Mouse (Mus musculus): ENCODE measurements around the gene Ext2. TPM values are rescaled to one million over a fixed set of nuclear protein-coding genes. Genes with fewer than 3 reads are reported as not detected.

Ext2 gene
- total RNA-seq, 4 experiments from 2014 or later: 51.4 to 59.1 (median 55.9) TPM

DNA sequence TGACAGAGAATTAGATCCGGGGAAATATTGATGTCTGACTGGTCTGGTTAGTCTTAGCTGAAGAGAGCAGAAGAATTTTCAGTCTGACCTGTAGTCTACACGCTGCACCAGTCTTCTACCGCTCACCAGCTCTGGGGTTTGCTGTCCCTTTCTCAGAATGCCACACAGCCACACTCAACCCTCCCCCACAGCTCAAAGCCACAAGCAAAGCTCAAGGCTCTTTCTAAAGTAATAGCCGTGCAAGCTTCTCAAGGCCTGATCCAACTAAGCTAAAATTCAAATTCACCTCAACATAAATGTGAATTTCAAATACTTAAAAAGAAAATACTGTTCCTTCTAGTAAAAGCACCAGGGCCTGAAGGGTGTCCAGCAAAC is 45.3 kb downstream of the Ext2 start:
- DNase-seq (ENCODE audit: low spot score in 2 of 2): no peak

DNA sequence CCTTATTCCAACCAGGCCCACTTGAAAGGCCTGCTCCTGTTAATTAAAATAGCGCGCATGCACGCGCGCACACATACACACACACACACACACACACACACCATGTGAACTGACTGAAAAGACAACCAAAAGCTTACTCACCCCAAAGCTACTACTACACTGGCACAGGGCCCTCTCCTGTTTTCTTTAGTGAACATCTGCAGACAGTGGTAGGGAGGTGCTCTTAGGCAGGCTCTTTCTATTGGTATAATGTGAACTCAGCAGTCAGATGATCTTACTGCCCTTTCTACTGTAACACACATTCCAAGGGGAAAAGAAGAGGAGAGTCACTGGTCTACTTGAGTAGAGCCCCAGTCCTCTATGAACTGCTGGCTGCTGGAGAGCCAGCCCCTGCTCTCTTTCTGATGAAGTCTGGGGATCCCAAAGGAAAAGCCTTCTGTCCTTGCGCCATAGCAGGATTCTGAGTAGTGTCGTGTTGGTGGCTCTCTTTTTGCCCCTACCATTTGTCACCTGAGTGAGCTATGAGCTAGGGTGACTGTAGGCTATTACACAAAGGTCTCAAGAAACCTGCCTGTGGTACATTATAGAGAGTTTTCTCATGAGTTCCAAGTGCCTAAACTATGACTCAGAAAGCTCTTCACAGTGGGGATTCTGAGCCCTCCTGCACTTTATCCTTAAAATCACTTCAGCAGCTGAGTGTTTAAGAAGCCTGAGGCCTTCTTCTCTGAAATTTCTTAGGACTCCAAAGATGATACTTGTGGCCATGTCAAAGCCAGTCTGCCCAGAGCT is 45.9 kb downstream of the Ext2 start:
- DNase-seq (ENCODE audit: low spot score in 2 of 2): no peak

DNA sequence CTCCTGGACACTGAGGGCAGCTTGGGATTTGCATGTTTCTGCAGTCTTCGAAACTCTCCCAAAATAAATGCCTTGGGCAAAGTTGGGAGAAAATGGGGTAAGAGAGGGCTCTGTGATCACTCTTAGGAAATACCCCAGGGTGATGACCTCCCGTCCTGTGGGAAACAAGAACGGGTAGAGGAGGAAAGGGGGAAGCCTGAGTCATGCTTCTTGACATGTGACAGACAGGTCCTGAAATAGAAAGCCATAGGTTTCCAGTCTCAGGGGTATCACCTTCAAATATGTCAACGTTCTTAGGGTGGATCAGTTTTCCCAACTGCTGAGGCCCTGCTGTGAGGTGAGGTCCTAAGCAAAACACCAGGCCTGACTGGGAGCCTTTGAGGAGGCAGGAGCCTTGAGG is 46.9 kb downstream of the Ext2 start:
- no peak for DNase-seq (ENCODE audit: low spot score in 2 of 2)

DNA sequence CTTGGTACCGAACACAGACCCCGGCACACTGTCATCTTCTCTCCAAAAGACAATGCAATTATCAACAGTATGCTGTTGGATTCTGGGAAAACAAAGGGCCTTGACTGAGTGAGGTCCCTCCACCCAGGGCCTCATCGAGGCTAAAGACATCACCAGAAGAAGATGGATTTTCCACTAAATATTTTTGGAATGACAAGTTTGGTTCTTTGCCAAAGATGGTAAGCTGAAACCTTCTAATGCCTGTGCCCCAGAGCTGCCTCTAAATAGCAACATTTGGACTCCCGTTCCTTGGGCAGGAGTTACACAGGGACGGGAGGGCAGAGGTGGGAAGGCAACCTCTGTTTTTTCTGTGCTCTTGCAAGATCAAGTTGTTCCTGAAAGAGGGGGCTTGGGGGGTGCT is 47.4 kb downstream of the Ext2 start:
- DNase-seq (ENCODE audit: low spot score in 2 of 2): no peak

DNA sequence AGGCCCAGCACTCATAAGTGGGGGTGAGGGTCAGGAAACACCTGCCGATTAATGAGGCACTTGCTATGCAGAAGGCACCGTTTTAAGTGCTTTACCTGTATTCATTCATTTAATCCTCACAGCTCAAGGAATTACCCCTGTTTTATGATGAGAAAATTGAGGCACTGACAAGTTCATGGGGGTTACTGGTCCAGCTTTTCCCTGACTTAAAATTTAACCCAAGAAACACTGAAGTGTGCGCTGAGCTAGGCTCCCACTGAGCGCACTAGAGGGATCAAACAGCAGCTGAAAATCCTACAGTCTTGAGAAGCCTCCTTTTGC is 49.6 kb downstream of the Ext2 start:
- no peak for DNase-seq (ENCODE audit: low spot score in 2 of 2)

DNA sequence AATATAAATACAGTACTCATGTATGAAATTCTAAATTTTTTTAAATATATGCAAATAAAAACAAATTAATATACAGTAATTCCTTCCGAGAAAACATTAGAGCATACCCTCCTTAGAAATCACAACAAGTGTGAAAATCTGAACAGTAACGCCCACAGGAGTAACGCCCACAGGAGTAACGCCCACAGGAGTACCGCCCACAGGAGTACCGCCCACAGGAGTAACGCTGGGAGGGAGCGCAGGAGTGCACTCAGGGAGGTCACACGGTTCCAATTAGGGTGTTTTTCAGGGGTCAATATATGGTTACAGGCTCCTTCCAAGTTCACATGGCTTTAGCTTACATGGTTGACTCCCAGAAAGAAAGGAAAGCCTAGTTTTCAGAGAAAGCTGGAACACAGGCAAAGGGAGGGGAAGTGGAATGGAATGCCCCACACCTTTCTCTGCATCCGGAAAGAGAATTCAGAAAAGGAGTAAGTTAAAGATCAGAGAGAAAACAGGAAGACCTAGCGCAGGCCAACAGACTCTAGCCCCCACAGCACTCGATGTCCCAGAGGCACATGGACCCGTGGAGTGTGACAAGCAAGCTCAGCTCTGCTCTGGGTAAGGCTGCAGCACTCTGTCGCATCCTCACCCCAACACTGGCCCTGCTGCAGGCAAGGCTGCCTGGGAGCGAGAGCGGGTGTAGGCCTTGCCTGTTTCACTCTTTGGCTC is 50.2 kb downstream of the Ext2 start:
- no peak for DNase-seq (ENCODE audit: low spot score in 2 of 2)

DNA sequence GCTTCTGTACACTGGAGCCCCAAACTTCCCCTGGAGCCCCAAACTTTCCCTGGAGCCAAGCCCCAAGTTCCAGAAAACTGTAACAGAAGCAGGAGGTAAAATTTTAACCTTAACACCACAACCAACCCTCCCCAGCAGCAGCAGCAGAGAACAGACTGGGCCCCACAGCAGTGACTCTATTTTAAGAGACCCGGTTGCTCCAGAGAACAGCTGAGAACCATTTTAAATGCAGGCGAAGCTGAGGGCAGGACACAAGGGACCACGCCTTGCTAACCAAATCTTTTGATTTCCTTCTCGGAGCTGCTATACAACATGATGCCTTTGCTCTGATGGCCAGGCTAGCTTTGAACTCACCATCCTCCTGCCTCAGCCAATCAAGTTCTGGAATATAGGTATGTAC is 51.5 kb downstream of the Ext2 start:
- DNase-seq (ENCODE audit: low spot score in 2 of 2): no peak

DNA sequence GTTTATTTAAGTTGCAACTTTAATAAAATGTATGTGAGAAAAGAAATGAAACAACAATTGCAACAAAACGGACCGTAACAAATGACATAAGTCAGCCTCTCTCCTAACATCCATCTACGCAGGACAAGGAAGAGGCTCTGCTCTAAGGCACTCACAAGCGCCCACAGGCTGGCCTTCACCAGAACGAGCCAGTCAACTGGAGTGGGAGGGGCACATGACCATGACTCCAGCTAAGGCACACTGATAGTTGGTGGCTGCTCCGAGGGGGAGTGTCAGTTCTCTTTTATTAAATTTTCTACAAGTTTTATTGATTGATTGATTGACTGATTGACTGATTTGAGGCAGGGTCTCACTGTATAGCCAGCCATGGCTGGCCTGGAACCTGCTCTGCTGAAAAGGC is 52.5 kb downstream of the Ext2 start:
- DNase-seq (ENCODE audit: low spot score in 2 of 2): no peak

DNA sequence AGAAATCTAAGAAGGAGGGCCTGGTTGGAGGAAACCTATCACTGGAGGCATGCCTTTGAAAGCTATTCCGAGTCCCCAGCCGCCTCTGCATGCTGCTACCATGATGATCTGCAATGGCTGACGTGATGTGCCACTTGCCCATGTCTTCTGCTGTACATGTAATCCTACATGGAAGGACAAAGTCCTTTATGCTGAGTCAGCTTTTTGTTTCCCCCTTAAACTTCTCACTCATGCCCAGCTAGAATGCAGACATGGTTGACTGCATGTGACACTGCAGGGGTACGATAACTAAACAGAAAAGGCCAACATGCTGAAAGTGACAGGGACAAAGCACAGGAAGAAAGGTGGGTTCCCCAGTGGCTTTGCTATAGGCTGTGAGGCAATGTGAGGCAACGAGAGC is 56.6 kb downstream of the Ext2 start:
- no peak for DNase-seq (ENCODE audit: low spot score in 2 of 2)

DNA sequence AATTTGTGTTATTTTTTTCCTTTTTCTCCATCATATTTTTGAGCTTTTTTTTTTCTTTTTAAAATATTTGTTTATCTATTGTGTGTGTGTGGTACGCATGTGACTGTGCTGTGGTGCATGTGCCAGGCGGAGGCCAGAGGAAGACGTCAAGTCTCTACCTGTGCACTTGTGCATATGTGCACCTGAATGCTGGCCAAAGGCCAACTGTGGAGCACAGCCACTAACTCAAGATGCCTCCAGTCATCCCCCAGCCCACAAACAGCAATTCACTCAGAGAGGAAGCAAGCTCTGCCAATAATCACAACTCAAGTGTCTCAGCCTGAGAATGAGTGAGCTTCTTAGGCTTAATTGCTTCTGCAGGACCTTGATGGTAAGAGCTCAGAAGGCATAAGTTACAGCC is 58.2 kb downstream of the Ext2 start:
- no peak for DNase-seq (ENCODE audit: low spot score in 2 of 2)

DNA sequence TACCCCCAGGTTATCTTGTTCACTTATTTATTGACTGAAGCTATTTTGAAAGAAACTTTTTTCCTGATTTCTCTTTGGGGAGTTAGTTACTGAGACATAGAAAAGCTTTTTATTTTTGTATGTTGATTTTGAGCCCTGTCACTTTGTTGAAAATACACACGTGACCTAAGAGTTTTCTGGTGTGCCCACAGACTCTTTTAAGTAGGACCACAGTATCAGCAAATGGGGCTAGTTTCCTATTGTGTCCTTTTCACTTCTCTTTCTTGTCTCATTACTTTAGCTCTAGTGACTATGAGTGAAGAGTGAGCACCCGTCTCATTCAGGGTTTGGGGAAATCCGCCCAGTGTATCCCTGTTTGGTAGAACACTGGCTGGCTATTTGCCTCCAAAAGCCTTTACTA is 62.0 kb downstream of the Ext2 start:
- no peak for DNase-seq (ENCODE audit: low spot score in 2 of 2)

DNA sequence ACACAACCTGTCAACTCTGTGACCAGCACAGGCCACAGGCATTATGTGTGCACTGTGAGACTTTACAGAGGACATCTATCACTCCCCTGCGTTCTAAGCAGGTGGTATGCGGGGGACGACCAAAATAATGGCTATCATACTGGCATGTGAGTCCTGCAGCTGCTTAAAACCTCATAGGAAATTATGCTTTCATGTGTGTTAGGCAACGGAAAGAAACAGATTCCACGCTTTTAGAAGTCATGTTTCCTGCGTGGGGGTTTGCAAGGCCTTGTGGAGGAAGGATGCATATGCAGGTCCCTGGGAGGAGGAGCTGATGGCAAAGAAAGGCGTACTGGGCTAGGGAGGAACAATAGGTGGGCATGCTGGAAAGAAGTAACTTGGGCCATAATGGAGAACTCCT is 63.2 kb downstream of the Ext2 start:
- DNase-seq (ENCODE audit: low spot score in 2 of 2): peak in 1 of 2 experiments; percentile 39

DNA sequence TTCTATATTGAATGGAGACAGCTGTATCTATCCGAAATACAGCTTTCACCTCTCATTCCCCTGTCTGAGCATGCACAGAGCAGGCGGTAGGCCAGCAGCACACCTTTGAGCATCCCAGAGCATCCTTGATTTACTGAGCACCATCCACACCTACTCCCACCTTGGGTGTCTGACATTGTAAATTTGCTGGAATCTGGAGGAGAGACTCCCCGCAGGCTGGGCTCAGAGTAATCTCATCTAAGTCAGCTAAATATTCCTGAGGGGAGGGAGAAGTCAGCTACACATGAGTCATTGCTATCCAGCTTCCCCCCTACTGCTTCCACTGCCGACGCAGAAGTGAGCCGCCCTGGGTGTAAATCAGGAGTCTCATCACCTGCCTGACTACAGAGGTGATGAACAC is 64.1 kb downstream of the Ext2 start:
- peak in 1 of 2 experiments; percentile 75 for DNase-seq (ENCODE audit: low spot score in 2 of 2)

DNA sequence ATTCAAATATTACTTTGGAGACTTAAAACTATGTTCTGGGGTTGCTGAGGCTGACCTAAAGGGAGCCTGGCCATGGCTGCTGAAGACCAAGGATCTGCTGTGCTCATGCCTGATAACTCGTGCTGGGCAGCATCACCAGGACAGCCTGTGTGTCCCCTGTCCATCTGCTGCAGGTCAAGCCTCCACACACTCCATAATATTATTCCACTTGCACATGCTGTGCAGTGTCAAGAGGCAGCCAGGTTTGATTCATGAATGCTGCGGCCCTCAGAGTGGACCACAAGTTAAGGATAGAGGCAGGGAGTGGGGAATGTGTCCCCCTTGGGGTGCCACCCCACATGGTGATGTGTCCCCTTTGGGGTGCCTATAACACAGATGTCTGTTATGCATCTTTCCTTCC is 68.0 kb downstream of the Ext2 start:
- no peak for DNase-seq (ENCODE audit: low spot score in 2 of 2)

DNA sequence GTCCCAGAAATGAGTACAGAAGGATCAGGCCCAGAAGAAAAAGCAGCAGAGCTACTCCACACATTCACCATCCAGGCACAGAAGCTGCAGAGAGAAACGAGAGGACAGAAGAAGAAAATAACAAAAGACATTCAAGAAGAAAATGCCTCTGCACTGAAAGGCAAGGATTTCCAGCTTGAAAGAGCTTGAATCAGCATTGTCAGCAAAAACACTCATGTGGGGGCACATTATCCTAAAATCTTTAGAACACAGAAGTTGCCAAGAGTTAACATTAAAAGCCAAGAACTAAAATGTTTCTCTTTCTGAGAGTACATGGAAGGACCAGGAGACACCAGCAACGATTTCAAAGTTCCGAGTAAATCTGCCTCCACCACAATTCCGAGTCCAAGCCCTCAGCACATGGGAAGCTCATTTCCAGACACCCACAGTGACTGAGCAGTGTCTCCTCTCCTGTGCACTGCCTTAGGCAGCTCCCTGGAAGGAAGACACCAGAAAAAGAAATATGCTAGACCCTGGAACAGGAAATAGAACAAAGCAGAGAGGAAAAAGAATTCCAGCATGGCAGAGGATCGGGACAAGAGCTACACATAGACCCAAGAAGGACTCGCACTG is 69.1 kb downstream of the Ext2 start:
- no peak for DNase-seq (ENCODE audit: low spot score in 2 of 2)

DNA sequence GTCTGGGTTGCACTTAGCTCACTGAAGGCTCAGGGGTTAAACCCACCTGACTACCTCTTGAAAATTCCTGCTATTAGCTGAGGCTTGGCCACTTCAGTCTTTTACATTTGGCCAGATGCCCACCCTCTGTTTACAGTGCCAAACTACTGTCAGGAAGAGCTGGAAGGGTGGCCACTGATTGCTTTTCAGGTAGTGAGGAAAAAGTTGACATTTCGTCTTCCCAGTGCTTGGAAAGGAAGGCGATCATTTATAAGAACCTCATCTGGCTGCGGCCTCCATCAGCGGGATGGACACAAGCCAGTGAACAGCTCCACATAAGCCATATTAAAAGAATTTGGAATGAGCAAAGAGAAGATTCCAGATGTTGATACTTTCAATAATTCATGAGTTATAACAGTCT is 72.7 kb downstream of the Ext2 start:
- no peak for DNase-seq (ENCODE audit: low spot score in 2 of 2)

DNA sequence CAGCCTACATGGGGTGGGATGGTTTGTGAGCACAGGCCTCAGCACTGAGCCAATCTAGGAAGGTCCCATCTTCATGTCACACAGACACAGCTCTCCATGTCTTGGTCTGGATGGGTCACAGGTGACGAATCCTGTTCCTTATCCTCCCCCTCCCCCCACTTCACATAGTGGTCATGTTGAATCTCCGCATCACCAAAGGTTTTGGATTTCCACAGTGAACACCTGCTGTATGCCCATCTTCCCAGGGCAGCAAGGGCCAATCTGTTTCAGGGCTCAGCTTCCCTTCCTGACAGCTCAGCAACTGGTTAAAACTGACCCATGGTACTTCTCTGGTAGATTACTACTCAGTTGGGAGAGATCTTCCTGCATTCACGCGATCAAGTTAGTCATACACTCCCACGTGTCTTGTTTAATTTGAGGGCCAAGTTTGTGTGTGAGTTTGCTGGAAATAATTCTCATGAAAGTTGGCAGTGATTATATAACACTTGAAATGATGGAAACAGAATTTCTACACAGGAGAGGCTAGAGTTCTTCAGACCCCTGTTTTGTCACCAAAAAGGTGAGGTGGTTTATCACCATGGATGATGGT is 74.7 kb downstream of the Ext2 start:
- DNase-seq (ENCODE audit: low spot score in 2 of 2): no peak

DNA sequence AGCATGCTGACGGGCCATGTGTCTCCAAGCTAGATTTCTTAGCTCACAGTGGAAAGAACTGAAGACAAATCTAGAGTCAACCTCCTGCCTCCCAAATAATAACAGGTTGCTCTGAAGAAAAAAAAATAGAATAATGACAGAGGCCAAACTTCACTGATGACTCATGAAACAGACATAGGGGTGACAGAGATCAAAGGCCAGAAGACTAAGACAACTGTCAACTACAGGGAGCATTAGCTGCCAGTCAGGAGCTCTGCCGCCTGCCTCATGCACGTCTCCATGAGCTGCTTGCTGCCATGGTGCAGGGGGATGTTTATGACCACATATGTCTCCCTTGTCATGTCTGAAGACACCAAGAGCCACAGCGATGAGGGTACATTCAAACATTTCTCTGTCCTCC is 75.7 kb downstream of the Ext2 start:
- DNase-seq (ENCODE audit: low spot score in 2 of 2): no peak

DNA sequence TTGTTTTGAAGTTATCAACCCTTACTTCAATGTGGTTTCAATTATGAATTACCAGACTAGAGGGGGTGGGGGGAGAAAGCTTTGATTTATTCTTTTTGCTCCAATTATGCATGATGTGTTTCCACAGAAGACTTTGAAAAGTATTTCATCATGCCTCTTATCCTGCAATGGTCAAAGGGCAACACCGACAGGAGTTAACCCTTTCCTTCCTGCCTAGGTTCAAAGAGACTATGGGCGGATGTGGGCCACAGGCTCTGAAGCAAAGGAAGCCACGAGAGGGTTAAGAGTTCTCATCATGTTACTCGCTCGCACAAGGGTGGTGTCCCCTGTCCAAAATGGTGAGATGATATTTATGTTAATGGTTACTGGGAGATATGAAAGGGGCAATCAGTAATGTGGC is 76.2 kb downstream of the Ext2 start:
- no peak for DNase-seq (ENCODE audit: low spot score in 2 of 2)

DNA sequence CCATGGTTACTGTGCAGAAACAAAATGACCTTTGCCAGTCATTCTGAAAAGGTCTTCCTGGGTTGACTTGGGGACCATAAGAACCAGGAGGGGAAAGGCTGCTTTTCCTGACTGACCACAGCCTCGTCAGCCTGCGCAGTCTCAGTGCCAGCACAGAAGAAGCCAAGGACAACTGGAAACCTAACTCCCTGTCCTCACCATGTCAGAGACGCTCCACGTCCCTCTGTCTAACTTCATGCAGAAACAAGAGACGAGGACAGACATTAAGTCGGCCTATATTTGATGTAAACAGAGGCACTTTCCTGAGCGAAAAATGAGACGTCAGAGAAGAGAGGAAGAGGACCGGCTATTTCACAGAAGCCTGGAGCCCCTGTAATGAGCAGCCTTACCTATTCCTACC is 76.6 kb downstream of the Ext2 start:
- DNase-seq (ENCODE audit: low spot score in 2 of 2): no peak

DNA sequence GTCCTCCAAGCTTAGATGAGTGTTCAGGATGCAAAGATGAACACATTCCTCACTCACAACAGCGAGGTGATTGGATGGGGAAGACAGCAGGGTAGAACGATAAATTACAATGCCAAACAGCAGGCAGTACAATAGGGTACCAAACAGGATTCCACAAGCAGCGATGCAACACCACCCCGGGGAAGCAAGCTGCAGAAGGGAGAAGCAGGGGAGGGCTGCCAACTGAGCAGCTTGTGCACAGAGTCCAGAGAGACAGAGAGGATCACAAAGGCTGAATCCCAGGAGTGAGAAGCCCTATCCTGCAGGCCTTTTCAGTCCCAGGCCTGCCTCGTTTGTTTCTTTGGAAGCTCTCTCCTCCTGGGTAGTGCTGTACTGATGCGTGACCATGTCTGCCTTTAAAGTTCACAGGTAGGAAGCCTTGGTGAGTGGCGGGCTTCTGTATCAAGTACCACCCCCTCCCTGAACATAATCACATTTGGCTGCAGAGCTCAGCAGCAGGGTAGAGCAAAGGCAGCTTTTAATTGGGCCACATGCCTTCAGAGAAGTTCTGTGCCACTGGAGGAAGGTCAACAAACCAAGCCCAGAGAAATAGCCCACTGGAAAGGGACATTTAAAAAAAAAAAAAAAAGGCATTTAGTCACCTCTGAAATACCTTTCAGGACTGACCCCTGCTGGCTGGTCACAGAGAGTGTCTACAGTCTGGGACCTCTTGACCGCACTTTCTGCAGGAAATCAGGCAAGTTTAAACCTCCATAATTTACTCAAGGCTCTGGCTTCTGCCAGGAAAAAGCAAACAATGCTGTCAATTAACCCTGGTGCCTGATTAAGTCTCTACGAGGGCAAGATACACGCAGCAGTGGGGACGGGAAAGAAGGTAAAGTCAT is 77.8 kb downstream of the Ext2 start:
- DNase-seq (ENCODE audit: low spot score in 2 of 2): no peak

DNA sequence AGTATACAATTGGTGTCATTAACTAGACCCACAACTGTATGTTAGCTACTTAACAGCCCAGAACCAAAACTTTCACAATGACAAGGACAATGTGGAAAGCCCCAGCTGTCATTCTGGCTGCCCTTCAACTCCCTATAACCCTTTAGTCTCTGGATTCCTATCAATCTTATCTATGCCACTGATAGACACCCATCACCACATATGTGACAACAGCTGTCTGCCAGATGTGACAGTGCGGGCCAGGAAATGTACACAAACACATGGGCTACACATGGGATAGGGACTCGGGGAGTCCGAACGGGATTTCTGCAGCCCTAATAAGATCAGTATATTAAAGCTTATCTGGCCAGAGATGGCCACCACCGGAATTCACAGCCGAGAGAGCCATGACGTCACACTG is 80.7 kb downstream of the Ext2 start:
- DNase-seq (ENCODE audit: low spot score in 2 of 2): no peak

Measured in left cerebral cortex, adult 8-10 months (tissue).